Mouse (Mus musculus): ENCODE measurements around the gene Ppm1d.

DNA sequence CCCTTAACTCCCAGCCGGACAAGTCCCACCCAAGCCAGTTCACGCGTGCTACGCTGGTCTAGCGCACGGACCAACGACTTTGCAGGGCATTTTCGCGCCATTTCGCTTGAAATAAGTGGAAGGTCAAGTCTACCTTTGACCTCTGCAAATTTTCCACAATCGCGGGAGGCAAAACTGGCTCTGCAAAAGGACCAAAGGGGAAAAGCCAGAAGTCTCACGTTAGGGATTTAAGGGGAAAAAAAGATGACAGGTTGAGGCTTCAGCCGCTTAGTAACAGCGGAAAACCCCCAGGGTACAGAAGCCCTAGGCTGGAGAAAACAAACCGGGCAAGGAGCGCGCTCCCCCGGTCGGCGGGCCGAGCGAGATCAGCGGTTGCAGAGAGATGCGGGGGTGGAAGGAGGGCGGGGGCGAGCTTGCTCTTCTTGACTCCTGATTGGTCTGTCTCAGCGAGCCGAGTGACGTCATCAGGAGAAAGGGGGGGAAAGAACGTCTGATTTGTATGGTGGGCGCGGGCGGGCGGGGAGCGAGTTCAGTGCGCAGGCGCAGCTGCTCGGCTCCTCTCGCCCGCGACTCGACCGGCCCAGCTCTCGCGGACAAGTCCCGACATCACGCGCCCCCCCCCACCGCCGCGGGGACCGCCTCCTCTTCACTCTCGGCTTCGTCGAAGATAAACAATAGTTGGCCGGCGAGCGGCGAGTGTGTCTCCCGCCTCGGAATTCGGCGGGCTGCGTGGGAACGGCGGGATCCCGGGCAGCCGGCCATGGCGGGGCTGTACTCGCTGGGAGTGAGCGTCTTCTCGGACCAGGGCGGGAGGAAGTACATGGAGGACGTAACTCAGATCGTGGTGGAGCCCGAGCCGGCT is at the start of gene Ppm1d:
- no peak for TF ChIP-seq CTCF (IDR thresholded peaks at IDR 0.05; ENCODE audit: control insufficient read depth, insufficient read depth, insufficient read length)
- no peak for TF ChIP-seq CEBPB (IDR thresholded peaks at IDR 0.05; ENCODE audit: low read depth)
- TF ChIP-seq MAX (IDR thresholded peaks at IDR 0.05), result peak; percentile 46
- TF ChIP-seq USF1 (IDR thresholded peaks at IDR 0.05; ENCODE audit: low read depth), result no peak
- no peak for TF ChIP-seq FOSL1 (IDR thresholded peaks at IDR 0.05; ENCODE audit: insufficient read depth, low read length, poor library complexity, severe bottlenecking)
